Mouse (Mus musculus) left cerebral cortex, postnatal 36 days (tissue): ENCODE measurements around the gene Samd14. TPM values are rescaled to one million over a fixed set of nuclear protein-coding genes. Genes with fewer than 3 reads are reported as not detected.

Experiments
- DNase-seq, 2 experiments: peaks; one replicate each; pipeline ENCODE4 v3.0.0; 2021 to 2022; ENCODE audit warnings: low spot score in 2 of 2, mixed read lengths in 1 of 2
- intact Hi-C: fragments of 180-260 bp; cut with DNase I; formaldehyde crosslinking; loops from one replicate; pipeline ENCODE4 v1.15.1; 2025
- total RNA-seq, 2 experiments: library from RNA; stranded (reverse); gene quantifications; 2 replicates each; pipeline ENCODE4 v1.2.3; 2021

The Samd14 gene
- total RNA-seq, 2 experiments from 2014 or later: 24.3 to 30.2 TPM

- intact Hi-C loops: loop anchor here (5.0 kb wide), 2 partner anchors 51 to 106 kb away; partner anchors contain the start of genes Col1a1 and Ppp1r9b
- DNase-seq: no peak
Observed at GRCm38 (mm10) chr11:95043608-95044007, 33.9 kb downstream of the Samd14 start.

GRCm38 (mm10) chr11:95044185-95044870 lies 34.6 kb downstream of the Samd14 start:
- intact Hi-C loops: loop anchor here (5.0 kb wide), 2 partner anchors 52 to 107 kb away; partner anchors contain the start of genes Col1a1 and Ppp1r9b
- DNase-seq: no peak

- peak in 1 of 2 experiments; percentile 50 for DNase-seq
- intact Hi-C loops: loop anchor here (2.0 kb wide), 1 partner anchor 60 kb away; no protein-coding TSS in a partner anchor
Observed at GRCm38 (mm10) chr11:95046980-95047680, 37.5 kb downstream of the Samd14 start.

- DNase-seq: no peak
- intact Hi-C loops: no loop called here
Observed at GRCm38 (mm10) chr11:95053062-95053461, 43.4 kb downstream of the Samd14 start.

- DNase-seq: no peak
- intact Hi-C loops: no loop called here
Observed at GRCm38 (mm10) chr11:95056768-95057501, 47.3 kb downstream of the Samd14 start.

GRCm38 (mm10) chr11:95069226-95069957 lies 59.7 kb downstream of the Samd14 start:
- no peak for DNase-seq
- intact Hi-C loops: no loop called here

- intact Hi-C loops: no loop called here
- no peak for DNase-seq
Observed at GRCm38 (mm10) chr11:95070140-95071107, 60.7 kb downstream of the Samd14 start.

GRCm38 (mm10) chr11:95071266-95071665 lies 61.6 kb downstream of the Samd14 start:
- no peak for DNase-seq
- intact Hi-C loops: no loop called here

- DNase-seq: no peak
- intact Hi-C loops: no loop called here
Observed at GRCm38 (mm10) chr11:95072136-95072535, 62.5 kb downstream of the Samd14 start.

- intact Hi-C loops: no loop called here
- DNase-seq: no peak
Observed at GRCm38 (mm10) chr11:95072804-95073203, 63.1 kb downstream of the Samd14 start.

- intact Hi-C loops: no loop called here
Observed at GRCm38 (mm10) chr11:95073835-95074234, 64.2 kb downstream of the Samd14 start.

GRCm38 (mm10) chr11:95074694-95075093 lies 65.0 kb downstream of the Samd14 start:
- intact Hi-C loops: no loop called here
- DNase-seq: no peak

More at GRCm38 (mm10) chr11:95073835-95074234, 64.2 kb downstream of the Samd14 start:
- no peak for DNase-seq

- intact Hi-C loops: loop anchor here (2.0 kb wide), 1 partner anchor 31 kb away; no protein-coding TSS in a partner anchor
- DNase-seq: no peak
Observed at GRCm38 (mm10) chr11:95075197-95076040, 65.7 kb downstream of the Samd14 start.

Other genes with a start within 250 kb of the Samd14 start
- gene Tmem92, start 227.2 kb upstream of the Samd14 start, total RNA-seq: under 1 TPM in 1 of 2 experiments, not detected in 1; 0.22 TPM
- gene Col1a1, start 73.7 kb upstream of the Samd14 start, total RNA-seq: 10 to 100 TPM; 22.7 to 26.9 TPM
- gene Hils1, start 42.3 kb upstream of the Samd14 start, total RNA-seq: not detected
- under 1 TPM; 0.50 to 0.69 TPM for gene Sgca, start 33.6 kb upstream of the Samd14 start, total RNA-seq
- gene Ppp1r9b, start 18.8 kb upstream of the Samd14 start, total RNA-seq: 100 to 1,000 TPM; 700 to 743 TPM
- gene Pdk2, start 31.5 kb downstream of the Samd14 start, total RNA-seq: 100 to 1,000 TPM; 104 to 110 TPM
- 10 to 100 TPM; 15.2 to 16.2 TPM for gene Itga3, start 66.9 kb downstream of the Samd14 start, total RNA-seq
- gene Dlx3, start 110.2 kb downstream of the Samd14 start, total RNA-seq: not detected
- not detected for gene Dlx4, start 136.4 kb downstream of the Samd14 start, total RNA-seq